Mouse (Mus musculus): ENCODE measurements around the gene Fgf11.

DNA sequence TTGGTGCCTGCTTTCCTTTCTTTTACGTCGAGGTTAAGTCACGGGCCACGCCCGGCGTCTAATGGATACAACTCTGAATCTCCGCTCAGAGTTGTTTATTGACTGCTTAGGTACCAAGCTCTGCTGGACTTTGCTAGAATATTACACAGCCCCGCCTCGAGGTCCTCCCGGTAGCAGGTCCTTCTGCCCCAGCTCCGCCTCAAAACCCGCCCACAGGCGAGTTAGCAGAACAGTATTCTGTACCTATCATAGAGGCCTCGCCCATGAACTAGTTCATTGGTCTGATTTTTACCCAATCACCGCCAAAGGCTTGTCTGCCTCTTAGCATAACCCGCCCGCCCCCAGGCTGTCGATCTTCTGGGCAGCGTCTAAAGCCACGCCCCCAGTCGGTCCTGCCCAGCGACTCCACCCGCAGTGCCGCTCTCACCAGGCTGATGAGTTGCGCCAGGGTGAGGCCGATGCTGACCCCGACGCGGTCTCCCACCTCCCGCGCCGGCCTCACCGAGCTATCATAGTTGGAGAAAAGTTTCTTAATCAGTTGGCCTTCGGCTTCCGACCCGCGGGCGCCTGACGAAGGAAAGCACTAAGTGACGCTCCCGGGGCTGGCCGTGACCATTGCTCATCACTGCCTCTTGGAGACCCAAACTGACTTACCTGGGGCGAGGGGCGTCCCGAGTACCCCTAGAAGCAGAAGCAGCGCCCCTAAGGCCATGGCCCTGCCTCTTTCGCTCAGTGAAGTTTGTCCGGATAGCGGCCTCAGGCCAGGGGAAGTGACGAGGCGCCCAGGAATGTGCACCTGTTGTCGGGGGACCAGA lies 6.3 kb downstream of the Fgf11 start, which contains the start of gene Chrnb1:
- TF ChIP-seq CTCF (IDR thresholded peaks at IDR 0.05; ENCODE audit: extremely low read depth, insufficient read length, insufficient replicate concordance, low read depth, low read length) (no peak), POLR2A (IDR thresholded peaks at IDR 0.05; ENCODE audit: low read depth, low read length) (peak; percentile 52; the same call in 1 of the 2 replicates)

Measured in small intestine, adult 2 months (tissue).